Mouse (Mus musculus) hindbrain, embryonic 10.5 days (tissue): ENCODE results near the gene Pyroxd2. TPM values are rescaled to one million over a fixed set of nuclear protein-coding genes. Genes with fewer than 3 reads are reported as not detected.

Experiments used
- polyA plus RNA-seq: library from polyadenylated mRNA; unstranded; fragments of >200 nt; fragmentation: Nextera tagmentation; extraction: Ambion mirVana; gene quantifications from 2 replicates; pipeline ENCODE4 v1.2.1, GENCODE M21; 2016

Gene Pyroxd2
- polyA plus RNA-seq, 1 experiment from 2014 or later = 1.3 TPM

Other genes starting within 250 kb of the Pyroxd2 start
- gene R3hcc1l, start 234.0 kb downstream of the Pyroxd2 start, polyA plus RNA-seq = 15.4 and 25.0 TPM in 2 replicates
- gene Loxl4, start 140.0 kb downstream of the Pyroxd2 start, polyA plus RNA-seq = 0.18 and 0.37 TPM in 2 replicates
- 19.2 and 21.6 TPM in 2 replicates for gene Hps1, start 27.2 kb upstream of the Pyroxd2 start, polyA plus RNA-seq